Mouse (Mus musculus) forebrain, embryonic 11.5 days (tissue): ENCODE results near the gene Chchd2. TPM values are rescaled to one million over a fixed set of nuclear protein-coding genes. Genes with fewer than 3 reads are reported as not detected.
A peak's percentile ranks its signal among the peaks of the same experiment; 100 is the strongest.
"Not testable (repeated sequence)": the region's sequence is repeated elsewhere in the genome, so short reads cannot be mapped to it uniquely, and the experiment has no call there.

Experiments used
- ATAC-seq: fragments of 200-750 bp; cut with Nextera tagmentation; replicated peaks from 2 replicates; pipeline ENCODE4 v1.8.0; 2017; ENCODE audit warnings: moderate TSS enrichment; ENCODE audit not compliant: low FRiP score
- DNase-seq: peaks from one replicate; pipeline ENCODE4 v3.0.0-alpha.2; 2017; ENCODE audit warnings: low spot score
- H3K27ac ChIP-seq: fragments of 300-500 bp; sonication (generic); 2 replicates; pipeline ENCODE4 v1.5.1; 2014; ENCODE audit warnings: low read depth, low read length
- H3K27me3 ChIP-seq: fragments of 300-500 bp; sonication (generic); 2 replicates; pipeline ENCODE4 v1.6.1; 2014; ENCODE audit warnings: mild to moderate bottlenecking, low read length, mixed read lengths; ENCODE audit not compliant: control insufficient read depth, insufficient read depth
- H3K36me3 ChIP-seq: fragments of 300-500 bp; sonication (generic); 2 replicates; pipeline ENCODE4 v1.6.1; 2014; ENCODE audit warnings: mild to moderate bottlenecking, low read length, moderate library complexity, mixed read lengths; ENCODE audit not compliant: control insufficient read depth, insufficient read depth
- H3K4me1 ChIP-seq: fragments of 300-500 bp; sonication (generic); replicated peaks from 2 replicates; pipeline ENCODE4 v1.6.1; 2014; ENCODE audit warnings: low read length, mixed read lengths; ENCODE audit not compliant: control insufficient read depth, insufficient read depth
- H3K4me2 ChIP-seq: fragments of 300-500 bp; sonication (generic); 2 replicates; pipeline ENCODE4 v1.6.1; 2014; ENCODE audit warnings: low read depth, mild to moderate bottlenecking, low read length, moderate library complexity, mixed read lengths; ENCODE audit not compliant: severe bottlenecking
- H3K4me3 ChIP-seq: fragments of 300-500 bp; sonication (generic); 2 replicates; pipeline ENCODE4 v1.5.1; 2014; ENCODE audit warnings: low read depth, low read length
- H3K9ac ChIP-seq: fragments of 300-500 bp; sonication (generic); 2 replicates; pipeline ENCODE4 v1.6.1; 2014; ENCODE audit warnings: low read length
- H3K9me3 ChIP-seq: fragments of 300-500 bp; sonication (generic); 2 replicates; pipeline ENCODE4 v1.6.1; 2016; ENCODE audit warnings: low read length, mixed read lengths; ENCODE audit not compliant: control insufficient read depth
- WGBS: fragments of 180-500 bp; shearing (Covaris S2); extraction: QIAGEN DNeasy Blood & Tissue Kit; methylation state at CpG from one replicate; pipeline ENCODE4 v1.1.7; 2014; 5-methylcytosine and 5-hydroxymethylcytosine counted together
- polyA plus RNA-seq: library from polyadenylated mRNA; unstranded; fragments of >200 nt; fragmentation: Nextera tagmentation; extraction: Ambion mirVana; gene quantifications from 2 replicates; pipeline ENCODE4 v1.2.1, GENCODE M21; 2014

Chchd2 gene
- polyA plus RNA-seq, 1 experiment from 2014 or later, result 880 TPM

DNA sequence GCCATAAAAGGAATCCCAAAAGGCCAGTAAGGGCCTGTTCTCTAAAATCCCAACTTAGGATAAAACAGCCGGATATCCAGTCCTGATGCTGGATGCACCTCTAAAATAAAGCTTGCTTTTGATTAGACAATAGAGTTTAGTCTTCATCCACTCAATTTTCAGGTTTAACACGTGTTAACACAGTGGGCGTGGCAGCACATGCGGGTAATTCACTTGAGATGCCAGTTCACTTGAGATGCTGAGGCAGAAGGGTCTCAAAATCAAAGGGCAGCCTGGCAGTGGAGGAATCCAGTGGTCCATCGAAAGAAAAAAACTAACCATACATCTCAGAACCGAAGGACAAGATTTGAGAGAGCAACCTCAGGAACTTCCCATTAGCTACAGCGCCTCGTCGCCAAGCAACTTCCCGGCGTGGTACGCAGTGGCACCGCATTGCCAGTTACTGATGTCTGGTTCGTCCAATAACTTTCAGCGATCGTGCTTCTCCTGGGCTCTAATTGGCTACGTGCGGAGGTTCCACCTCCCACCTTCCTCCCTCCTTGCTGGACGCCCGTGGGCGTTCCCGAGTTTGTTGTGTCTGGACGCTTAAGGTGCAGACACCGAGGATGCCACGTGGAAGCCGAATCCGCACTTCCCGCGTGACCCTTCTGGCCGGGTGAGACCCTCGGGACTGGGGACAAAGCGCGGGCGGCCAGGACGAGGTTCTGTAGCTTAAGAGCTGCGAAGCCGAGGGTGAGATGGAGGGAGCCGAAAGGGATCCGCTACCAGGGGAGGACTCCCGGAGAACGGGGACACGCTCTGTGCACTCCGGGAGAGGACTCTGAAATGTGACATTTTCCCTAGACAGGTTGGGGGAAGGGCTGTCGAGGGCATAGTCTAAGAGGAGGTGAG is 8.2 kb upstream of the Chchd2 start, which contains the start of gene Zbed5:
Gene Zbed5 (plus strand): TSS at position 526 of the 891 bp plus-strand sequence.
- Histone ChIP-seq H3K27ac (no peak within 1 kb of the TSS), H3K27me3 (no peaks in the 10 kb centered on the region), H3K9me3 (no peaks in the 10 kb centered on the region), H3K9ac (peak within 1 kb of the TSS; percentile 49), H3K4me1 (no peaks in the 10 kb centered on the region), H3K4me2 (peak within 1 kb of the TSS; percentile 78), H3K4me3 (peak within 1 kb of the TSS; percentile 51), H3K36me3 (no peaks in the 10 kb centered on the region)
- DNase-seq (peak; percentile 90), ATAC-seq (peak; percentile 100)
- WGBS, result 3% methylated on average over 44 of the region's 44 CpGs

DNA sequence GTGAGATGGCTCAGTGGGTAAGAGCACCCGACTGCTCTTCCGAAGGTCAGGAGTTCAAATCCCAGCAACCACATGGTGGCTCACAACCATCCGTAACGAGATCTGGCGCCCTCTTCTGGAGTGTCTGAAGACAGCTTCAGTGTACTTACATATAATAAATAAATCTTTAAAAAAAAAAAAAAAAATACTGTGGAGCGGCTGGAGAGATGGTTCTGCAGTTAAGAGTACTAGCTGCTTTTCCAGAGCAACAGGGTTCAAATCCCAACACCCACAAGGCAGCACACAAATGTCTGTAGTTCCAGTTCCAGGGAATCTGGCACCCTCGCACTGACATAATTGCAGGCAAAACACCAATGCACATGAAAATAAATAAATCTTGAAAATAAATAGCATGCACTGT is 3.1 kb upstream of the Chchd2 start:
- not testable (repeated sequence) for H3K4me1 ChIP-seq, H3K9me3 ChIP-seq, DNase-seq, H3K4me2 ChIP-seq, H3K27me3 ChIP-seq, H3K27ac ChIP-seq, H3K4me3 ChIP-seq, ATAC-seq, H3K9ac ChIP-seq, H3K36me3 ChIP-seq
- 90% methylated on average over 4 of the region's 7 CpGs for WGBS

DNA sequence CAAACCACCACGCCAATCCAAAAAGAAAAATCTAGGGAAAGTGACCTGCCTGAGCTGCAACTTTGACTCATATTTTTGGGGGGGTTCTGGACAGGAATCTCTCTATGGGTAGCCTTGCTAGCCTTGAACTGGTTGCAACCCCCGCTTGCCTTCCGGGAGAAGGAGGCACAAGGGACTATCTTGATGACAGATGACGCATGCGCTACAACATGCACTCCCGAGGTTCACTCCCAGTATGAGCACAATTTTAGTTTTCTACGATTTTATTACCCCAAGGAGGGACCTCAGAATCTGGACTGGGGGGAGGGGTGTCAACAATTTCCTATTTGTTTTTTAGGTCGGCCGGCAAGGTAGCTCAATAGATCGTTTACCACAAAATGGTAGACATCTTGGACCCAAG is 999 bp downstream of the Chchd2 start:
- Histone ChIP-seq H3K9me3 (no peaks in the 10 kb centered on the region), H3K27ac (no peak overlapping the region), H3K4me3 (peak overlapping the region; percentile 83), H3K36me3 (peaks cover 9% of the 10 kb centered on the region; the same call in 1 of the 2 replicates), H3K4me2 (peak overlapping the region; percentile 80), H3K9ac (peak overlapping the region; percentile 89), H3K4me1 (0 out of 2 replicates have a peak, but pooled peaks cover 5% of the 10 kb centered on the region), H3K27me3 (no peaks in the 10 kb centered on the region)
- 59% methylated on average over 10 of the region's 10 CpGs for WGBS
- DNase-seq, result no peak
- no peak for ATAC-seq

DNA sequence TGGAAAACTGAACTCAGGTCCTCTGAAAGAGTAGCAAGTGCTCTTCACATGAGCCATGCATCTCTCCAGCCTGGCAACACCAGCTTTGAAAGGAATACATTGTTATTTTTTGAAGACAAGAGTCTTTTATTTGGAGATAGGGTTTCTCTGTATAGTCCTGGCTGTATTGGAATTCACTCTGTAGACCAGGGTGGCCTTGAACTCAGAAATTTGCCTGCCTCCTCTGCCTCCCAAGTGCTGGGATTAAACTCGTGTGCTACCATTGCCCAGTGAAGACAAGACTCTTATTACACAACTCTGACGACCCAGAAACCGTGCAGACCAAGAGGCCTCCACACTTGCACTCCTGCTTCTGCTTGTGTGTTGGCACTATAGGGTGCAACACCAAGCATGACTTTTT is 7.4 kb downstream of the Chchd2 start:
- Histone ChIP-seq H3K4me1 (no peaks in the 10 kb centered on the region), H3K9ac (no peak overlapping the region), H3K36me3 (peaks cover 15% of the 10 kb centered on the region; the same call in 1 of the 2 replicates), H3K27ac (no peak overlapping the region), H3K4me2 (no peak overlapping the region), H3K9me3 (no peaks in the 10 kb centered on the region), H3K27me3 (no peaks in the 10 kb centered on the region), H3K4me3 (no peak overlapping the region)
- no peak for DNase-seq
- WGBS, result 79% methylated on average over 3 of the region's 3 CpGs
- no peak for ATAC-seq

DNA sequence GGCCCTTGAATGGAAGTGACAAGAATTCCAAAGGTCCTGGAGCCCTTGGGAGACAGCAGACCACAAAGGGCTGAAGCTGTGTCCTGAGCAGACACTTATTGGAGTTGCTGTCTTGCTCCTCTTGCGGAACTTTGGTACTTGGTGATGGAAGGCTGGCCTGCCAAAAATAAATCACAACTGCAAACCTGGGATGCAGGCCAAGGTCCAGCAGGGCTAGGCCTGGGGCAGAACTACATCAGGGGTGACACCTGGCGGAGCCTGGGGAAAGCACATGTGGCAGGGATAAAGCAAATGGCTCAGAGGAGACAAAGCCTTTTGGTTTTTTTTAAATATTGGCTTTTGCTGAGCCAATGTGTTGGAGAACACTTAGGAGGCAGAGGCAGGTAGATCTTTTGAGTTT is 8.3 kb downstream of the Chchd2 start:
- Histone ChIP-seq H3K9ac (no peak overlapping the region), H3K27ac (no peak overlapping the region), H3K36me3 (peaks cover 15% of the 10 kb centered on the region; the same call in 1 of the 2 replicates), H3K4me1 (no peaks in the 10 kb centered on the region), H3K9me3 (no peaks in the 10 kb centered on the region), H3K4me3 (no peak overlapping the region), H3K27me3 (no peaks in the 10 kb centered on the region), H3K4me2 (no peak overlapping the region)
- ATAC-seq (no peak), DNase-seq (peak; percentile 66)
- WGBS, result 64% methylated on average over 2 of the region's 2 CpGs

DNA sequence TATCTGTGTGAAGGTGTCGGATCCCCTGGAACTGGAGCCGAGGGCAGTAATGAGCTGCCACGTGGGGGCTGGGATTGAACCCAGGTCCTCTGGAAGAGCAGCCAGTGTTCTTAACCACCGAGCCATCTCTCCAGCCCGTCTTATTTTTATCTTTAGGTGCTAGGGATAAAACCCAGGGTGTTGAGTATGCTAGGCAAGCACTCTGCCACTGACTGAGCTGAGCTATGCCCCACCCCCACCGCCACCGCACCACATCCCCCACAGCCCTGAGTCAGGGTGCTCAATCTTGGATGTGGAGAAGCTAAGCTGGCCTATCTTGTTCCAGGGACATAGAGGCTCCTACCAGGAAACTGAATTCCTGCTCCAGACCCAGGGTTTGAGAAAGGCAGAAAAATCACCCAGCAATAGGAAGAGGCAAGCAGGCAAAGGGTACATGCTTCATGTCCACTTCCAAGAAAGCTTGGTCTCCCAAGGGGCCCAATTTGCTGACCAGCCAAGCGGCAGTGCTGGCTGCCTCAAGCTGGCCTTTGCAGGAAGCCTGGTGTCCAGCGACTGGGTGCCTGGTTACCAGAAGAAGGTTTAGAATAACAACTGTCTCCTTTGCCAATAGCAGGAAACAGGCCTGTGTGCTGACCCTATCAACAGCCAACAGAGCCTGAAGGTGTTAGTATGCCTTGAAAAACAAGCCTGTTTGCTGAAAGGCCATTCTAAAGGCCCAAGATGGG is 9.4 kb downstream of the Chchd2 start:
- Histone ChIP-seq H3K4me2 (no peak overlapping the region), H3K9me3 (no peaks in the 10 kb centered on the region), H3K4me3 (no peak overlapping the region), H3K9ac (no peak overlapping the region), H3K4me1 (no peaks in the 10 kb centered on the region), H3K27me3 (no peaks in the 10 kb centered on the region), H3K27ac (no peak overlapping the region), H3K36me3 (peaks cover 10% of the 10 kb centered on the region; the same call in 1 of the 2 replicates)
- ATAC-seq (no peak), DNase-seq (no peak)
- WGBS, result 70% methylated on average over 9 of the region's 9 CpGs

DNA sequence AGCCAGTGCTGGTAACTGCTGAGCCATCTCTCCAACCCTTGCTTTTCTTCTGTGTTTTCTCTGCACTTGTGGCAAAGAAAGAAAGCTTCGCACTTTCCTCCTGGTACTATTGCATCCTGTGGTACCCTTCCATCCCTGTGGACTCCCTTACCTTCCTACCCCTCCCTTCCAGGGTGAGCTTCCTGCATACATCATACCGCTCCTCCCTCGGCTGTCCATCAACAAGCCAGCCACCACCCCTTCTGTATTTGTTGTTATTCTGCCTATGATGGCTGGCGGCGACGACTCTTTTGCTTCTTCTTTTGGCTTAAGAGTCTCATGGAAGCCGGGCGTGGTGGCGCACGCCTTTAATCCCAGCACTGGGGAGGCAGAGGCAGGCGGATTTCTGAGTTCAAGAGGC is 12.2 kb downstream of the Chchd2 start:
- H3K4me1 ChIP-seq, result no peaks in the 10 kb centered on the region
- no peak overlapping the region for H3K4me3 ChIP-seq
- no peaks in the 10 kb centered on the region for H3K9me3 ChIP-seq
- ATAC-seq, result no peak
- no peaks in the 10 kb centered on the region for H3K27me3 ChIP-seq
- WGBS, result 79% methylated on average over 11 of the region's 11 CpGs
- no peak overlapping the region for H3K4me2 ChIP-seq
- H3K27ac ChIP-seq, result no peak overlapping the region
- DNase-seq, result no peak
- no peak overlapping the region for H3K9ac ChIP-seq
- no peaks in the 10 kb centered on the region; the same call in 1 of the 2 replicates for H3K36me3 ChIP-seq

DNA sequence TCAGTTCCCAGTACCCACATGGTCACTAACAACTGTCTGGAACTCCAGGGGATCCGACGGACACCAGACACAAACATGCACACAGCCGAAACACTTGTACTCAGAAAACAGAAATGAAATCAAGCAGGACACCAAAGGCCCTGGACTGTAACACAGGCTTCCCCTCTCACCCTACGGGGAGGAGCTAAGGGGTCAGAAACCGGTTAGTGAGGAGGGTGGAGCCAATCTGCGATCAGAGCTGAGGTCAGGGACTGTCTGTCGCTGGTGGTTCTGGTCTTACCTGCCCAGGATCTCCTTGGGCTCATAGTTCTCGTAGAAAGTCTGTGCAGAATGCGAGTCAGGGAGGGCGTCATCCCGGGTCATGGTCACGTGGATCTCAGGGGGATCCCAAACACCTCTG is 13.3 kb downstream of the Chchd2 start:
- H3K9me3 ChIP-seq, result no peaks in the 10 kb centered on the region
- no peak overlapping the region for H3K4me2 ChIP-seq
- no peak overlapping the region for H3K27ac ChIP-seq
- H3K4me3 ChIP-seq, result no peak overlapping the region
- 86% methylated on average over 12 of the region's 12 CpGs for whole genome bisulfite sequencing
- no peak for DNase-seq
- H3K4me1 ChIP-seq, result no peaks in the 10 kb centered on the region
- no peaks in the 10 kb centered on the region for H3K27me3 ChIP-seq
- no peak for ATAC-seq
- H3K36me3 ChIP-seq, result no peaks in the 10 kb centered on the region; the same call in 1 of the 2 replicates
- H3K9ac ChIP-seq, result no peak overlapping the region
